Mouse (Mus musculus) right cerebral cortex, adult 18-20 months (tissue): ENCODE data around the gene Ptchd3.

Experiments
- DNase-seq: peaks from one replicate; pipeline ENCODE4 v3.0.0; 2022; ENCODE audit warnings: mixed read lengths

Gene Ptchd3

GRCm38 (mm10) chr11:121829947-121830346 is at the start of gene Ptchd3:
TSS of gene Ptchd3 (plus strand) at chr11:121830247.
- DNase-seq, result no peak

DNA sequence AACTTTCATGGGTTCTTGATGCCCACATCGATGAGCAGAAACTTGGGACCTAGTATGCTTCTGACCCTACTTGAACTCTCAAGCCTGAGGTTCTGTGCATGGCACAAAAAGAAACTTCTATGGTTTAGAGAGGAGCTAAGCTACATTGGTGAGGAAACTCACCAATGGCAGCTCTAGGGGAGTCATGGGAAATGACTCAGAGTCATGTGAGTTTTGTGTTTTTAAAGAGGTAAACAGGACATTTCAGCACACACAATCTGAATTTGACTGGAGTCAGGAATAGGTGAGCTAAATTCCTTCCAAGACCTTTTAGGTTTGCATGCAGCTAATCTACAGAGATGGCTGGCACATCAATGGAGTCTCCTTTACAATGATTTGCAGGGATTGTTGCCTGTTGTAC is 48.2 kb upstream of the Ptchd3 start:
- DNase-seq, result no peak

DNA sequence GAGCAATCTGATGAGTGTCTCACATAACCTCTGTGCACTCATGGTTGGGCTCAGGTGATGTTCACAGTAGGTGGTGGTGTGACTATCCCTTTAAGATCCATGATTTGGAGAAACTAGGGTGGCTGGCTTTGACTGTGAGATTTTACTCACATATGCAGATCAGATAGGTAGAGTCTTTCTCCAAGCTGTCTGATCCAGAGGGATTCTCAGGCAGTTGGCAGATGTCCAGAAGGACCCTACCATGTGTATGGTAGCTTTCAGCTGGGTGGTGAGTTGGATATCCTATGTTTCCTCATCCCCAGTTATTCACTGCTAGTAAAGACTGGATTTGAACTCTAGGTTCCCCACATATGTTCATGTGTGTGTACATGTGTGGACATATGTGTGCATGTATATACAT is 42.6 kb upstream of the Ptchd3 start:
- DNase-seq, result no peak

DNA sequence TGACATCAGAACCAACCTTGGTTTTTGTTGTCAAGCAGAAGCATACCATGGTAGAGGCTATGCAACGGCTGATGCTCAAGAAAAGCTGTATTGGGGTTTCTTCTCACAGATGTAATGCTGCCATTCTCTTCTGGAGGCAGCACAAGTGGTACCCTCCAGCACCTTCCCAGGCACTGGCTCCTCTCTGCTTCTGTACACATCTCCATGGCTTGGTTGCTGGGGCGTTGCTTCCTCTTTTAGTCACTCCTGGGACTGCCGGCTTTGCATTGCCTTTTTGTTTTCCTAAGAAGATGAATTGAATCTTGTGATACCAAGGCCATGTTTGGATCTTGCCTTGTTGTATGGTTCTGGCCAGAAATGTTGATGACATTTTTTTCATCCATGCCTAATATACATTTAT is 40.5 kb upstream of the Ptchd3 start:
- no peak for DNase-seq

DNA sequence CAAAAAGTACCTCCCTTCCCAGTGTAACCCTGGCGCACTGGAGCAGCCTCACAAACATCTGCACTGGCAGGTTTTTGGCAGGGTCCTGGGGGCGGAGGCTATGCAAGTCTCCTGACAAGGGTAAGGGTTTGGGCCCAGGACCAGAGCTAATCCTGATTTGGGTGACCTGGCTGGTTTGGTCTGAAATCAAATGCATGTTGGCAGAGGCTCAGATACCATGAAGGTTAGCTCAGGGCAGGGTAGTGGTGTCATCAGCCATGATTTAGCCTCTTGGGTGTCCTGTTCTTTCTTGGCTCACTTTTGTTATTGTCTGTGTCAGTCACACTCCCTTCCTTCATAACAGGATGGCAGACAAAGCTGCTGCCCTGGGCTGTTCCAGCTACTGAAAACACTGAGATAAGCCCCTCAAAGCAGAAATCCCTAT is 39.4 kb upstream of the Ptchd3 start:
- no peak for DNase-seq

- no peak for DNase-seq
Measured at GRCm38 (mm10) chr11:121791446-121791845, 38.6 kb upstream of the Ptchd3 start.

- DNase-seq, result no peak
Measured at GRCm38 (mm10) chr11:121791991-121792390, 38.1 kb upstream of the Ptchd3 start.

GRCm38 (mm10) chr11:121793530-121793929 is 36.5 kb upstream of the Ptchd3 start:
- DNase-seq, result no peak

- DNase-seq, result no peak
Measured at GRCm38 (mm10) chr11:121794186-121794585, 35.9 kb upstream of the Ptchd3 start.

DNA sequence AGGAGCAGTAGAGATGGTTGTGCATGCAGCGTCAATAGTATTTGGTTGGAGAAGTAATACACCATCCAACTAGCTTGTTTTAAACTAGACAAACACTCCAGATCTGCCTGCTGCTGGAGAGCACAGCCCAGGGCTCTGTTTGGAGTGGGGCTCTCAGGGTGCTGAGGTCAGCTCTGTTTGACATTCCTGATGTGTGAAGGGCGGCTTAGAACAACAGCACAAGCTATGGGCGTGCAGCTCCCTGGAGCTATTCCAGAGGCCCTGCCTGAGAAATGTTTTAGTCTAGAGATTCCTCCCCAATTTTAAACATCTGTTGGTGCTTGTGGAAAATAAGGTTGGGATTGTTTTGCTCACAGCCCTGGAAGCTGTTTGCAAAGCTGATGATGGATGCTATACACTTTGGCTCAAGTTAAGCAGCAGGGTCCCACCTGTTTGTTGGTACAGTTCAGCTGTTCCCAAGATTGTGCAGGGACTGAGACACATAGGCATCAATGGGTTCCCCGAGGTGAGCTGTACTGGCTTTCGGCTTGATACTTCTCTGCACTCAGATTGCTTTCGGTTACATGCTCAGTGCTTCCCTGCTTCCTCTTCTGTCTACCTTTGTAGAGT is 35.4 kb upstream of the Ptchd3 start:
- no peak for DNase-seq

DNA sequence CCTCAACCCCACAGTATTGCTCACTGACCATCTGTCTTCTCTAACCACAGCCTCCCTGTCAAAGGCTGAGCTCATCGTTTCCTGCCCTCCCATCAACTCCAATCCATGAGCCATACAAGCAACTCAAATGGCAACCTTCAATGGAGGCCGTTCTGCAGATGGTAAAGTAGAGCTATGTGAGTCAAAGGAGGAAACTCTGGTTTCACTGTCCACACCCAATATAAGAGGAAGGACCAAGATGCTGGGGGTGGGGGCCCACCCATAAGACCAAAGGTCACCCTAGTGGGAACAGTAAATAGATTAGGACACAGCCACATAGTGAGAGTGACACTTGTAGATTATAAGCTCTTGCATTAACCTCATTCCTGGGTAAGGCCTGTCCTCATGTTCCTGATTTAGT is 34.1 kb upstream of the Ptchd3 start:
- no peak for DNase-seq

- DNase-seq, result no peak
Measured at GRCm38 (mm10) chr11:121798591-121798990, 31.5 kb upstream of the Ptchd3 start.

DNA sequence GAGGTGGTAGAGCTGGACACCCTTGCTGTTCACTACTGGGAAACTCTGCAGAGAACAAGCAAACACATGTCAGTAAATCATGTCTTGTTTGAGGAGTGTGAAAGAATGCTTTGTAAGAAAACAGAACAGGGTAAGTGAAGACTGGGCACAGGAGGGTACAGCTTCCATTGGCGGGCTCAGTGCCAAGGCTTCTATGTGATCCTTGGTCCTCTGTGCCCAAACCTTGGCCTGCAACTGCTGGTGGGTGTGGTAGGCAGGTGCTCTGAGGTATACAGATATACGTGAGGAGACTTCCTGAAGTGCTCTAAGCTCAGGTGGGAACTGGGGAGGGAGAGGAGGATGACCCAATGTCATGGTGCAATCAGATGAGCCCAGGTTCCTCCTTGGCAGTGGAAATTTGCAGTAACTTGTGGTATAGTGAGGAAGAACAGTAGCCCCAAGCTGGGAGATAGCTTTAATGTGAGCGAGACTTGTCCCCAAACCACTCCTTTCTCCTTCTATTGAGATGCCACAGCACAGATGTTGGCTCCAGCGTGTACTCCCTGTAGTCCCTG is 30.2 kb upstream of the Ptchd3 start:
- no peak for DNase-seq

DNA sequence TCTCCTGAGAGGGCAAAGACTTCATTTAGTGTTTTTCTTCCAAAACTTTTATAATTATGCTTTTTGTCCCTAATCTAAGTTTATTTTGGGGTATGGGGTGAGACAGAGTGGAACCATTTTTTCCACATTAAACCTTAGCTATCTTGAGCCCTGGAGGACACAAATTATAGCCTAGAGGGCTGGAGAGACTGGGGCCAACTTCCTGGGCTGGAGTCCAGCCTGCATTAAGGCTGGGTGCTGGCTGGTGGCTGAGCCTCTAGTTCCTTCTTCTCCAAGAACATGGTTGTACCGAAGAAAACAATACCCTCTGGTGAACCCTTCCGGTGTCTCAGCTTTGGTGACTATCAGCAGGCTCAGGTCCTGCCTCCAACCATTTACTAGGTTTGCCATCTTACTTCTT is 27.3 kb upstream of the Ptchd3 start:
- DNase-seq, result no peak

GRCm38 (mm10) chr11:121804258-121805027 is 25.6 kb upstream of the Ptchd3 start:
- no peak for DNase-seq

DNA sequence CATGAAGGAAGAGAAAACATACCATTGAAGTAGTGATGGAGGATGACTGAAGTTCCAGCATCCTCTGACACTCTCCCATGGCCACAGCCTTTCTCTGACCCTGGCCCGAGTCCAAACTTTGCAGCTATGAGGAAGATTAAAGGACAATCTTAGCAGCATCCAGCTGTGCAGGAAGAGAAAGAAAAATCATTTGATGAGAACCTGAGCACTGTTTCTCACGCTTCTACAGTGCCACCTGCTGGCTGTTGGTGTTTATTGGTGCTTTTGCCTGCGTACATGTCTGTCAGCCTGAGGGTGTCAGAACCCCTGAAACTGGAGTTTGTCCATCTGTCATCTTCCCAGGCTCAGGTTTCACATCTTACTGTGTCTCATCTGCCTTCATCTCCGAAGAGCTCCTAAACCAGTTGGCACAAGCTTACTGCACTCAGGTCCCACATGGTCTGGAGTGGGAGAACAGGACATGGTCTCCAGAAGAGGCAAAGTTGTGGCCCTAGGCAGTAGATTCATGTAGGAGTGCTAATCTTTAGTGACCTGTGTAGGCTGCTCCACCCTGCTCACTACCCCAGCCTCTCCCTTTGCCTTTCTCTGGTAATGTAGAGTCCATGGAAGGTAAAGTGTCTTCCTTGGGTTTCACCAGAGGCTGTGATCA is 21.7 kb upstream of the Ptchd3 start:
- DNase-seq, result peak; percentile 78

- DNase-seq, result no peak
Measured at GRCm38 (mm10) chr11:121808866-121809265, 21.2 kb upstream of the Ptchd3 start.

DNA sequence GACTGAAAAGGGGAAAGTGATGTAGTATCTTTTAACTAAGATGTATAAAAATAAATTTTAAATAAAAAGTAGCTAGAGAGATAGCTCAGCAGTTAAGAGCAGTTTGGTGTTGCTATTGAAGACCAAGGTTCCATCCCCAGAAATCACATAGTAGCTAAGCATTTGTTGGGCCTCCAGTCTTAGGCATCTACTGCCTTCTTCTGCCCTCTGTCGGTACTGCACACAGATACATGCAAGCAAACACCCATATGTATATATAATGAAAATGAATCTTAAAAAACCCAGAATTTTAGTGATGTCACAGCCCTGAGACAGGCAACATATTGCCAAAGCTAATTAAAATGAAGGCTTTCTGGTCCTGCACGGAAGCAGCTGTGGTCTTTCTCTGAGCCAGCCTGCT is 15.9 kb downstream of the Ptchd3 start:
- DNase-seq, result no peak

DNA sequence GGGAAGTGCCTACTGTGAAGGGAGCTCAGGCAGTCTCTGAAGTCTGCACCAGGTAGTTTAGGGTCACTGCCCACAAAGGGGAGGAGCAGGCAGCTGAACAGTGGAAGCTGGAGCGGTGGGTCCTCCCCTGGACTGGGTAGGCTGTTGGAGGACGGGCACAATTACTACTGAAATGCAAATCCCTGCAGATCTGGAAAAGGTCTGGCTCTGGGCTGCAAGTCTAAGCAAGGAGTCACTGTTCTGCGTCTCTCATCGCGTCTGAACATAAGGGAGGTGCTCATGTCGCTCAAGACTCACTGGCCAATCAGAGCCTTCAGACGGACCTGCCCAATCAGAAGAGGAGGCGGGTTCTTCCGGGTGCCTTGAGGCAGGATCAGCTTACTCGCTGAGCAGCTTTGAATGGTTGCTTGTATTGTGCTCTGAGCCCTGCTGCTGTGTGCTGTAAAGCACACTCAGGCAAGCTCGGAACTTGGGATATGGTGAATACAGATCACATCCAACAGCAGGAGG is 17.8 kb downstream of the Ptchd3 start:
- peak; percentile 24 for DNase-seq
